Mouse (Mus musculus) kidney, adult 2 months (tissue): ENCODE measurements around the gene Ttpal.

Experiments
- CTCF ChIP-seq: fragments of 200-500 bp; conservative IDR thresholded peaks from 2 replicates; pipeline ENCODE4 v1.5.1; 2011; ENCODE audit warnings: low read depth, mild to moderate bottlenecking, control low read depth, low read length, moderate library complexity, mixed read lengths; ENCODE audit not compliant: insufficient read depth, insufficient read length
- POLR2A ChIP-seq: fragments of 200-500 bp; IDR thresholded peaks from one replicate; pipeline ENCODE4 v1.6.1; 2011; ENCODE audit warnings: low read depth, low read length, control low read depth

GRCm38 (mm10) chr2:163554996-163555395, 47.1 kb upstream of the Ttpal start:
- TF ChIP-seq POLR2A = no peak
- no peak for TF ChIP-seq CTCF
